Mouse (Mus musculus) heart, embryonic 14.5 days (tissue): ENCODE results near the gene B3gat3. TPM values are rescaled to one million over a fixed set of nuclear protein-coding genes. Genes with fewer than 3 reads are reported as not detected.
A peak's percentile ranks its signal among the peaks of the same experiment; 100 is the strongest.

Experiments used
- ATAC-seq: fragments of 200-750 bp; cut with Nextera tagmentation; 2 replicates; pipeline ENCODE4 v1.8.0; 2017; ENCODE audit warnings: low read depth, moderate TSS enrichment; ENCODE audit not compliant: insufficient number of reproducible peaks, insufficient read depth, low FRiP score
- H3K27ac ChIP-seq, 2 experiments: fragments of 200-500 bp in 1 of 2; fragments of 300-500 bp in 1 of 2; sonication (generic) in 1 of 2; replicated peaks in 1 of 2; 2 replicates each; pipeline ENCODE4 v1.5.1; 2012 to 2014; ENCODE audit warnings: low read depth in 2 of 2, low read length in 2 of 2, control low read depth in 1 of 2, mild to moderate bottlenecking in 1 of 2, mixed read lengths in 1 of 2; ENCODE audit not compliant: control insufficient read depth in 1 of 2, insufficient read depth in 1 of 2
- H3K27me3 ChIP-seq: fragments of 300-500 bp; sonication (generic); 2 replicates; pipeline ENCODE4 v1.6.1; 2014; ENCODE audit warnings: mild to moderate bottlenecking, low read length, control low read depth; ENCODE audit not compliant: control insufficient read depth, insufficient read depth
- H3K36me3 ChIP-seq: fragments of 300-500 bp; sonication (generic); 2 replicates; pipeline ENCODE4 v1.6.1; 2014; ENCODE audit warnings: mild to moderate bottlenecking, control low read depth, low read length, mixed read lengths; ENCODE audit not compliant: control insufficient read depth, insufficient read depth
- H3K4me1 ChIP-seq, 2 experiments: fragments of 200-500 bp in 1 of 2; fragments of 300-500 bp in 1 of 2; sonication (generic) in 1 of 2; 2 replicates each; pipeline ENCODE4 v1.6.1; 2012 to 2014; ENCODE audit warnings: low read length in 2 of 2, control low read depth in 1 of 2, mixed read lengths in 1 of 2; ENCODE audit not compliant: control insufficient read depth in 2 of 2, insufficient read depth in 2 of 2
- H3K4me2 ChIP-seq: fragments of 300-500 bp; sonication (generic); 2 replicates; pipeline ENCODE4 v1.6.1; 2014; ENCODE audit warnings: mild to moderate bottlenecking, low read length
- H3K4me3 ChIP-seq, 2 experiments: fragments of 200-500 bp in 1 of 2; fragments of 300-500 bp in 1 of 2; sonication (generic) in 1 of 2; 2 replicates each; pipeline ENCODE4 v1.5.1; 2012 to 2014; ENCODE audit warnings: low read length in 2 of 2, mild to moderate bottlenecking in 2 of 2, control low read depth in 1 of 2, low read depth in 1 of 2, moderate library complexity in 1 of 2; ENCODE audit not compliant: control insufficient read depth in 1 of 2, insufficient read depth in 1 of 2
- H3K9ac ChIP-seq: fragments of 300-500 bp; sonication (generic); 2 replicates; pipeline ENCODE4 v1.6.1; 2014; ENCODE audit warnings: mild to moderate bottlenecking, low read length
- H3K9me3 ChIP-seq: fragments of 300-500 bp; sonication (generic); 2 replicates; pipeline ENCODE4 v1.6.1; 2016; ENCODE audit warnings: low read length, control low read depth; ENCODE audit not compliant: control insufficient read depth
- WGBS: fragments of 180-500 bp; shearing (Covaris S2); extraction: QIAGEN DNeasy Blood & Tissue Kit; methylation state at CpG from one replicate; pipeline ENCODE4 v1.1.7; 2014; 5-methylcytosine and 5-hydroxymethylcytosine counted together
- polyA plus RNA-seq: library from polyadenylated mRNA; unstranded; fragments of >200 nt; fragmentation: Nextera tagmentation; extraction: Ambion mirVana; gene quantifications from 2 replicates; pipeline ENCODE4 v1.2.1, GENCODE M21; 2014

The B3gat3 gene
- polyA plus RNA-seq, 1 experiment from 2014 or later = 34.2 TPM

- Histone ChIP-seq H3K9me3 (no peaks in the 10 kb centered on the region), H3K36me3 (peaks cover 67% of the 10 kb centered on the region), H3K4me3 (no peak overlapping the region), H3K9ac (no peak overlapping the region), H3K4me2 (no peak overlapping the region), H3K4me1 (peaks cover 5 to 10% of the 10 kb centered on the region in 2 experiments), H3K27ac (no peak overlapping the region), H3K27me3 (no peaks in the 10 kb centered on the region)
- WGBS = 70% methylated on average over 2 of the region's 2 CpGs
- ATAC-seq = no peak
These were observed 16.6 kb downstream of the B3gat3 start for GRCm38 (mm10) chr19:8936736-8937135.

GRCm38 (mm10) chr19:8940526-8941133 is 20.5 kb downstream of the B3gat3 start:
- Histone ChIP-seq H3K36me3 (peaks cover 61% of the 10 kb centered on the region), H3K9me3 (no peaks in the 10 kb centered on the region), H3K9ac (peak overlapping the region; percentile 99; the same call in 1 of the 2 replicates), H3K4me3 (peak overlapping the region in 1 of 2 experiments; percentile 99; a peak in 1 of 4 replicates), H3K27ac (no peak overlapping the region; a peak in 1 of 4 replicates), H3K4me2 (peak overlapping the region; percentile 79), H3K4me1 (peaks cover 12 to 37% of the 10 kb centered on the region in 2 experiments), H3K27me3 (no peaks in the 10 kb centered on the region)
- WGBS = 83% methylated on average over 15 of the region's 15 CpGs
- no peak for ATAC-seq

GRCm38 (mm10) chr19:8941136-8941514 is 21.0 kb downstream of the B3gat3 start:
- Histone ChIP-seq H3K4me2 (peak overlapping the region; percentile 79), H3K27ac (peak overlapping the region; percentile 33 to 99)
- ATAC-seq = no peak

GRCm38 (mm10) chr19:8941515-8942217 is 21.5 kb downstream of the B3gat3 start, which contains the start of gene Mta2:
Gene Mta2, plus strand, starts transcription at chr19:8941875.
- Histone ChIP-seq H3K4me3 (peak within 1 kb of the TSS; percentile 74 to 99), H3K27me3 (no peaks in the 10 kb centered on the region), H3K9ac (peak within 1 kb of the TSS; percentile 99), H3K27ac (peak within 1 kb of the TSS; percentile 96 to 99), H3K4me1 (peaks cover 12 to 37% of the 10 kb centered on the region in 2 experiments), H3K9me3 (no peaks in the 10 kb centered on the region), H3K4me2 (peak within 1 kb of the TSS; percentile 79), H3K36me3 (peaks cover 62% of the 10 kb centered on the region)
- ATAC-seq = peak; percentile 91
- WGBS = under 1% methylated on average over 64 of the region's 64 CpGs

More at GRCm38 (mm10) chr19:8941136-8941514, 21.0 kb downstream of the B3gat3 start:
- H3K4me1 ChIP-seq = peaks cover 12 to 37% of the 10 kb centered on the region in 2 experiments
- H3K9me3 ChIP-seq = no peaks in the 10 kb centered on the region
- peak overlapping the region; percentile 39 to 99 for H3K4me3 ChIP-seq
- H3K9ac ChIP-seq = peak overlapping the region; percentile 99
- H3K36me3 ChIP-seq = peaks cover 61% of the 10 kb centered on the region
- WGBS = 40% methylated on average over 10 of the region's 10 CpGs
- no peaks in the 10 kb centered on the region for H3K27me3 ChIP-seq

- peak overlapping the region; percentile 79 for H3K4me2 ChIP-seq
- peaks cover 62% of the 10 kb centered on the region for H3K36me3 ChIP-seq
- no peaks in the 10 kb centered on the region for H3K27me3 ChIP-seq
- ATAC-seq = peak; percentile 71
- H3K27ac ChIP-seq = peak overlapping the region; percentile 96 to 99
- H3K9me3 ChIP-seq = no peaks in the 10 kb centered on the region
- peak overlapping the region; percentile 74 to 99 for H3K4me3 ChIP-seq
- peaks cover 12 to 37% of the 10 kb centered on the region in 2 experiments for H3K4me1 ChIP-seq
- H3K9ac ChIP-seq = peak overlapping the region; percentile 99
- under 1% methylated on average over 46 of the region's 46 CpGs for WGBS
These were observed 22.2 kb downstream of the B3gat3 start for GRCm38 (mm10) chr19:8942276-8942964.

- no peak for ATAC-seq
- H3K9me3 ChIP-seq = no peaks in the 10 kb centered on the region
- H3K4me1 ChIP-seq = peaks cover 12 to 37% of the 10 kb centered on the region in 2 experiments
- peak overlapping the region; percentile 79 for H3K4me2 ChIP-seq
- WGBS = 55% methylated on average over 2 of the region's 2 CpGs
- peak overlapping the region; percentile 74 to 99 for H3K4me3 ChIP-seq
- H3K36me3 ChIP-seq = peaks cover 64% of the 10 kb centered on the region
- peak overlapping the region; percentile 99 for H3K9ac ChIP-seq
- H3K27ac ChIP-seq = peak overlapping the region in 1 of 2 experiments; percentile 99; a peak in 1 of 4 replicates
- H3K27me3 ChIP-seq = no peaks in the 10 kb centered on the region
These were observed 22.9 kb downstream of the B3gat3 start for GRCm38 (mm10) chr19:8943047-8943446.

- WGBS = 37% methylated on average over 5 of the region's 5 CpGs
- H3K4me3 ChIP-seq = peak overlapping the region in 1 of 2 experiments; percentile 99; a peak in 1 of 4 replicates
- peaks cover 12 to 37% of the 10 kb centered on the region in 2 experiments for H3K4me1 ChIP-seq
- no peaks in the 10 kb centered on the region for H3K27me3 ChIP-seq
- H3K36me3 ChIP-seq = peaks cover 64% of the 10 kb centered on the region
- peak overlapping the region; percentile 79 for H3K4me2 ChIP-seq
- ATAC-seq = no peak
- 0 out of 4 replicates have a peak overlapping the region, but pooled peaks of 1 of the 2 experiments have one; percentile 1 for H3K27ac ChIP-seq
- no peaks in the 10 kb centered on the region for H3K9me3 ChIP-seq
- 0 out of 2 replicates have a peak overlapping the region, but pooled peaks have one; percentile 7 for H3K9ac ChIP-seq
These were observed 23.9 kb downstream of the B3gat3 start for GRCm38 (mm10) chr19:8944062-8944461.
